Mouse (Mus musculus) granulocyte monocyte progenitor cell, adult 5-6 weeks (primary cell): ENCODE data around the gene Ampd3. TPM values are rescaled to one million over a fixed set of nuclear protein-coding genes. Genes with fewer than 3 reads are reported as not detected.

Experiments used
- ATAC-seq: replicated peaks from 2 replicates; pipeline ENCODE4 v1.8.0; 2016; ENCODE audit warnings: mild to moderate bottlenecking, moderate TSS enrichment, inconsistent platforms; ENCODE audit not compliant: poor library complexity, severe bottlenecking
- total RNA-seq, 2 experiments: library from RNA; stranded (forward) in 1 of 2; stranded (reverse) in 1 of 2; fragments of 200-712, 200-1000 nt in 1 of 2; fragments of >200 nt in 1 of 2; fragmentation: Nextera tagmentation in 1 of 2; gene quantifications; 2 replicates each; pipeline ENCODE4 v1.2.3; 2014 to 2017

Ampd3 gene
- total RNA-seq, 2 experiments from 2014 or later: 2.1 to 6.2 TPM

DNA sequence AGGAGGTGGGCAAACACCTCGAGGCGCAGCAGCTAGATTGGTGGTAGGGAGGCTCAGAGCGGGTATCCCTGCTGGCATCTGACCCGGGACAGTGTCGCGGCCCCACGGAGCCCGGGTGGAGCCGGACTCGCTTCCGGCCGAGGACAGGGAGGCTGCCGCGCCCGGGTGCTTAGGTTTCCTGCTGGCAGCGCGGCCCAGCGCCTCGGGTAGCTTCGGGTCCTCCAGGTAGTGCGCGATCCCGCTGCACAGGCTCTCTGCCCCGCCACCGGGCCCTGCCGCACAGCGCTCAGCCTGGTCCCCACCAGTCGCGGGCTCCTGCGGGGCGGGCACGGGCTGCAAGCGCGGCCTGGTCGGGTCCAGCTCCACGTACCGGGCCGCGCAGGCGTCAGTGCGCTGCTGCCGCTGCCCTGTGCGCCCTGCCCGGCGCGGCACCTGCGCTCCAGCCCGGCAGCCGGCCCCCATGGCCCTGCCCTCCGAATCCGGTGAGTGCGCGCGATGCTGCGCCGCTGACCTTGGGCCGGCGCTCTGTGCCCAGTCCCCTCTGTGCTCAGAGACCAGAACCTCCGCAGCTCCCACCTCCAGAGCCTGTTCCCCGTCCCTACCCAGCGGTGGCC lies 552 bp downstream of the Ampd3 start:
- peak; percentile 17 for ATAC-seq

DNA sequence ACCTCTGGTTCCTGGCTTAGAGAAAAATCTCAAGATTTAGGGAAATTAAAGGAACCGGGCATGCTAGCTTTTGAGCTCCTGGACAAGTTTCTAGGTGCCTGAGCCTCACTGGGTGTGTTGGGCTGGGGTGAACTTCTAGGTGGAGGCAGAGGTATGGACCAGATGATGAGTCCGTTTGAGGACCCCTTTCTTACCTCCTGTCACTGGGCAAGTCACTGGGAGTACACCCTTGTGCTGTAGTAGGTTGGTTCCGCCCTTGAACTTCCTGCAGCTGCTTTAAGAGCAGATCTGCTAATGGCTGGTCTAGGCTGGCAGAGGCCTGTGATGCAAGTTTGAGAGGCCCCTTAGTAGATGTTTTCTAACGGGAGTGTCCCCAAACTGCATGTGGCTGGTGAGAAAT lies 1.1 kb downstream of the Ampd3 start:
- ATAC-seq: peak; percentile 66

DNA sequence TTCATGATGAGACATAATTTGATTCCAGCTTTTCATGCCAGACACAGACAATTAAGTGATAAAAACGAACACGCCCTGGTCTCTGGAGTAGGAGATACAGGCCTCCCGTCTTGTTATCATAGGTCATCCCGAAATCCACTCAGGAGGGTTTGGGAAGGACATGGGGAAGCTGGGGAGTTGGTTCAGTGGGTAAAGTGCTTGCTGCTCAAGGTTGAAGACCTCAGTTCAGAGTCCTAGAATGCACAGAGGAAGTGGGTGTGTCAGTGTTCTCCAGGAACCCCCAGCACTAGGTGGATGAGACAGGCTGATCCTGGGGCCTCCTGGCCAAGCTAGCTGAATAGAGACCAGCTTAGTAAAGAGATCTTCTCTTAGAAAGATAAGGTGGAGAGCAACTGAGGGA lies 2.9 kb downstream of the Ampd3 start:
- ATAC-seq: no peak

DNA sequence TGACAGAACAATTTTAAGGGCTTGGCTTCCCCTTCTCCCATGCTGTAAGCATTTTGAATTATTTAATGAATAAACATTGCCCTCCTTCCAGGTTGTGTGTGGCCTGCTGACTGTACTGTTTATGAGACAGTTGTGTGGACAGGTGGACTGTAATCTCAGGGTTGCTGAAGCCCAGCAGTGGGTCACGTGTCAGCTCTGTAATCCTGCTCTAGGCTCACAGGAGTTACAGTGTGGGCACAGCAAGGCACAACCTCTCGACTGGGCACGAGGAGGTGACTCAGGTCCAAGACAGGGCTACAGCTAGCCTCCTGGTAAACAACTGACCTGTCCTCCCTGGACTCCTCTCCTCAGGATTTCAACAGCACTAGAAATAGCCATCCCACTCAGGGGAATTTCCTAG lies 4.3 kb downstream of the Ampd3 start:
- no peak for ATAC-seq

DNA sequence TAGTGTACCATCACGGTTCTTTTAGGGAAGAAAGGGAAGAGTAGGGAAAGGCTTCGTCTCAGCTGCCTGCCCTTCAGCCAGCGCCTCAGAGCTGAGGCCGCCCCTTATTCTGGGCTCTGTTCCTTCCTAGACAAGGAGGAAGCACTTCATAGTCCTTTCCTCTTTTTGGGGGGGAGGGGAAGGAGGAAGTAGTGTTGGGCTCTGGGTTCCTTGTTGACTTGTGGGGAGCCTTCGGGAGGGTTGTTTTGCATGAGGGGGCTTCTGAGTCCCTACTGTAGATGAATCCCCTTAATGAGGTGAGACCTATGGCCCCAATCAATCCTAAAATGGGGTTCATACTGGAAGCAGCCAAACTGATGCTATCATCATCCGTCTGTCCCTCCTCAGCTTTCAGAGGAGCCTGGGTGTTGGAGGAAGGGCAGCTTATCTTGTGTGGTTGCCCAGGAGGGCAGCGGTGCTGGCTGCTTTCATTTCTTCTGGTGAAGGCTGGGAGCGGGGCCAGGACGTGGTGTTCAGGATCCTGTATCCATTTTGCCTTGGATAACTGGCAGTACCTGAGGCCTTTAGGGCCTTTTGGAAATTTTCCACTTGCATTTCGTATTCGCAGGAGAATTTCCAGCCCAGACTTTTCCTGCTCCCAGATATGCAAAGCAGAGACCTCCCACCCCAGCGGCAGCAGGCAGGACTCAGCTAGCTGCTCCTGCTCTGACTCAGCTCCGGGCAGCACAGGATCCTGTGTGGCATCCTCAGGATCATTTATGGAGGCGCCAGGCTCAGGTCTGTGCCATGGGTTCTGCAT lies 5.4 kb downstream of the Ampd3 start:
- peak; percentile 74 for ATAC-seq

DNA sequence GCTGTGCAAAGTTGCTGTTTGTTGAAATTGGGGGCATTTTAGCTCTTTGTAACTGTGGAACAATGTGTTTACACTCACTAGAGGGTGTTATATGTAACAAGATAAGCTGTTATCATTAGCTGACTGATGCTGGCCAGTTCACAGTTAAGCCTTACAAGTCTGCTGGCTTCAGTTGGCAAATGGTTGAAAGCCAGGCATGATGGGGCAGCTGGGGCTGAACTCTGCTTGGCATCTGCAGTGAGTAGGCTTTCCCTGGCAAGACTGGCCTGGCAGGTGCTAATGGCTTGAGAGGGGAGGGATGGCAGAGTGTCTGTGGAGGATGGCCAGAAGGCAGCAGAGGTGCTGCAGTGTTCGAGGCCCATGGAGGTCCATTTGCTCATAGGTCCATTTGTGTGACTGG lies 6.1 kb downstream of the Ampd3 start:
- no peak for ATAC-seq

DNA sequence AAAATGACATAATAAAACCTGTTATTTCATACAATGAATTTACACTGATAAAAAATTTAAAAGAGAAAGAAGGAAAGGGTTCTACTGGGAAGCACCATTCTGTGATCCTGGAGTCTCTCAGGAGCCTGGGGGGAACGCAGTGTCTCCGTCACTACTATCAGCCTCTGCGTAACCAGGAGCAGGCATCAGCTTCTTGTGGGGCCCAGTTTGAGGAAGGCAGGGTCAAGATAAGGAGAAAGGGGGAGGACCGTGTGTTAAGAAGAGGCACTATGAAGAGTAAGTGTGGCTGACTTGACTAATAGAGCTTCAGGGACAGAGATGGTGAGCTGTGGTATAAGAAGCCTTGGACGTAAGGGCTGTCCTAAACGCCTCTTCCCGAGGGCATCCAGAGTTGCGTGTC lies 6.7 kb downstream of the Ampd3 start:
- ATAC-seq: no peak

DNA sequence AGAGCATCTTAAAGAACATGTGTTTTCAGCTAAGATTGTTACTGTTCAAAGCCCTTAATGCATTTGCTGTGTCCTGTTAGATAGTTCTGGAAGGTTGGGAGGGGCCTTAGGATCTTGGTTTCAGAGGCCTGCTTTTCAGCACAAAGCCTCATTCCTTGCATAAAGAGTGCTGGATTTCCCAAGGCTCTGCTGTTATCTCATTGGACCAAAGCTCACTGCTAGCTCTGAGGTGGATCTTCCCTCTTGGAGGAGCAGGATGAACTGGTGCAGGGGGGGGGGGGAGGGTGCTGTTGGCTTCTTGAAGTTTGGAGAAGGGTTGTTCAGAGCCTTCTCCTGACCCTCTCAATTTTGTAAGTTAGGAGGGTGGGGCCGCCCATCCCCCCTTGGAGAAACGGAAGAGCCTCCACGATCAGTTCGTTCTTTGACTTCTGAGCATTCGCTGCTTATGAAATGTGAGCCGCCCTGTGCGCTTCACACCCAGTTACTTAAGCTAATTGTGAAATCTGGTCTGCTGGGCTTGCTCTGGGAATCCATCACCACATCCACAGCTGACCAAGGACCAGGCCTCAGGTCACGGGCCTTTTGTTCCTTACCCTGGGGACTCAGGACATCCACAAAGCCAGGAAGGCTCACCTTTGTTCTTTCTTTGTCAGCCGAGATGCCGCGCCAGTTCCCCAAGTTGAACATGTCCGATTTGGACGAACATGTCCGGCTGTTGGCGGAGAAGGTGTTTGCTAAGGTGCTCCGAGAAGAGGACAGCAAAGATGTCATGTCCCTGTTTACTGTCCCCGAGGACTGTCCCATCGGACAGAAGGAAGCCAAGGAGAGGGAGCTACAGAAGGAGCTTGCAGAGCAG lies 9.4 kb downstream of the Ampd3 start:
- ATAC-seq: peak; percentile 63

DNA sequence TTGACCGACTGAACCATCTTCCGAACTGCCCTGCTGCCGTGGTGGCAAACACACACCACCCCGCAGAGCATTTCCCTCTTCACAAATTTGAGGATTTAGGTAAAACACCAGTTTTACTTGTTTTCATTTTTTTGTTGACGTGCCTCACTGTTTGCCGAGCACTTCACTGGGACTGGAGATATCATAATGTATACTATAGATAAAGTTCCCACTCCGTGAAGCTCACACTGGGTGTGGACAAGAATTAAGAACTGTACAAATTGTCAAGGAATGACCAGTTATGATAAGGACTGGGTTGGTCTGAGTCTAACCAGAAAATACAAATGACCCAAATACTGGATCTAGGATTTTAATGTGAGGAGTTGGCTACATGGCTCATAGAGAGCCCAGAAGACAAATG lies 10.9 kb downstream of the Ampd3 start:
- no peak for ATAC-seq

DNA sequence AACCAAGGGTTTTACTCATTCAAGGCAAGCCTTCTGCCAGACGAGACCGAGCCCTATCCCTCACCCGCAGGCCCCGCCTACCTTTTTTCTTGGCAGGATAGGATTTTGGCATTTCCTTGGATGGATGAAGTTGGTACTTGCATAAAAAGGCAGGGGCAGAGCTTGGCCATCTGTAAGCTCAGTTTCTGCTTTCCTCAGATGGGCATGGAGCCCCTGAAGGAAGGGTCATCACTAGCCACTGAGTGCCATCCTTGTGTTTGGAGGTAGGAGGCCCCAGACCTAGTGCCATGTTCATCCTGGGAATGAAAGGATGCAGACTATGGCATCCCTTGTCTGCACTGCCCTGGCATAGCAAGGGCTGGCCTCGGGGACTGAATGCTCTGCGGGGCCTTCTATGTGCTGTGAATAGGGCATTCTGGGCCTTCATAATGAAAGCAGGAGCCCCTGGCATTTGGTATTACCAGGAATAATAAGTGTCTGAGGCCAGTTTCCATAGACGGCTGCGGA lies 11.7 kb downstream of the Ampd3 start:
- no peak for ATAC-seq

DNA sequence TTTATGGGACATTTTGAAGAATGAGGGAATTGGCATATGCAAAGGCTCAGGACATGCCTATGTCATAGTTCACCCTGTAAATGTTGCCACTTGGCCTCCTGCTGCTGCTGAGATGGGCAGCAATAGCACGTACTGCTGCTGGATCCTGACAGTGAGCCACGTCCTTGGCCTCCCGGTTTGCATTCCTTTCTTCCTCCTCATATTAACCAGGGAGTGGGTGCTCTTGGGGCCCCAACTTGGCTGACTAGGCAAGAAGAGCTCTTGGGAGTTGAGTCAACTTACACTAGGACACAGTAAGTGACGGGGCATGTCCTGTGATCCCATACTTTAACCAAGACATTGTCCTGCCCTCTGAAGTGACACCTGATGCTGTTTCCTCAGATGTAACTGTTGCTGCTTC lies 12.5 kb downstream of the Ampd3 start:
- no peak for ATAC-seq

DNA sequence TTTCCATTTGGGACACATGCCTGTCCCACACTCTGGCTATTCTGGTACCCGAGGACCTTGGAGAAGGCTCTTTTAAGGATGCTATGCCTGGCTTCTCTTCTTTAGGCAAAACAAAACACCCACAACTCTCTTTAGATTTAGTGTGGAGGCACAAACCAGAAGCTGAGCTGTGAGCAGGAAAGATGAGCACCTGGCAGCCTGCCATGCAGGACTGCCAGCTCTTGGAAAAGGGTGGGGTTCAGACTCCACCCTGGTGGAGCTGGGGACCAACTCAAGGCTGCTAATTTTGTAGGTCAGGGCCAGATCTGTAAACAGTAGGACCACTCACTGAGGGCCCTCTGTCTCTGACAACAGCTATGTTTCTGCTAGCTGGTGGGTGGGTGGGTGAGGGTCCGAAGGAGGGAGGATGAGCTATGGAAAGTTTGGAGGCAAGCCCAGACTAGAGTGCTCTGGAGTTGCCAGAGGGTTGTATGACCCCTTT lies 13.3 kb downstream of the Ampd3 start:
- ATAC-seq: no peak

DNA sequence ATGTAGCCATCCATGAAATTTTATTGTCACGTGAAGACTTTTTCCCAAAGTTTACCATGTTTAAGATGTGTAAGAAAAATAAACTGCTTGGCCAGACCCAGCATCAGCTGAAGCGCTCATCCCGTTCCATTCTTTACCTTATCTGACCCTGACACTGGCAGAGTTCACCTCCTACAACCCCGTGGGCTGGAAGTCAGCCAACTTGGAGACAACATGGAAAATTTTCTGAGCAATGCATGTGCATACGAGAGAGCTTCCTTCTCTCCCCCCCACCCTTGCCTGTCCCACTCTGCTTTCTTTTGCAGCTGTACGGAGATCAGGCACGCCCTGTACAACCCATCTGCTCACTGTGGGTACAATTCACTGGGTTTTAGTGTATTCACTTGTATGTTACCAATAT lies 14.1 kb downstream of the Ampd3 start:
- no peak for ATAC-seq

DNA sequence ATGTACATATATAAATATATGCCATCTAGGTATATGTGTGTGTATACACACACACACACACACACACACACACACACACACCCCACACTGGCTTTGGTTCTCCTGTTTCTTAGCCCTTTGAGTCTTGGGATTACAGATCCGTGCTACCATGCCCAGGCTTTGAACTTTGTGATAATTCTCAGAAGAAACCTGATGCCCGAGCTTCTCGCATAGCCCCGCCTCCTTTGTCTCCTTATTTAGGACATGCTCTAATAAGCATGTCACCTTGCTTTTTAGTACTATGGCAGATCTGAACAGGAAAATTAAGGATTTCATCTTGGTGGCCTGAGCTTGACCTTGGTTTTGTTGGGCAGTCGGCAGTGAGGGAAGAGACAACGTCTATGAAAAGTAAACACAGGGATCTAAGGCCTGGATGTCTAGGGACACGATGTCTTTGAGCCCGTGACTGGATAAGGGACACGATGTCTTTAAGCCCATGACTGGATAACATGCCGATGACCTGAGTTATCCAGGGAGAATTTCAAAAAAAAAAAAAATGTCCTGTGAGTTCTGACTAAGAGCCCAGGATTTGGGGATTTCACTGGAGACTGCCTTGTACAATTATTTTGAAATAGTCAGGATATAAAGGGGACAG lies 15.0 kb downstream of the Ampd3 start:
- ATAC-seq: no peak

DNA sequence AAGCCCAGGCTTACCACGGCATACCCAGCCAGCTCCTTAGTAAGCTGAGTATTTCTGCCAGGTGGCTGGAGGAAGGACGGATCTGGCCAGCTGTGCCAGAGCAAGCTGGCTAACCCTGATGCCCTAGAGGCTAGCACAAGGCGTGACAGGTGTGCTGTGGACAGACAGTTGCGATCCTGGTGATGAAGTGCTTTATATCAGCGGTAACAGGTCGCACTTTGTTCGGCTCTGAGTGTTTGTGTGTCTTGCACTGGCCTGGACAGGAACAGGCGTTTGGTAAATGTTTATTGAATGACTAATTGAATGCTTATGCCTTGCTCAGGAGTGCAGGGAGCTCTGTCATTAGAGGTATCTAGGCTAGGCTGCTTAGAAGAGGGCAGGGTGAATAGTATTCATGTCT lies 17.0 kb downstream of the Ampd3 start:
- ATAC-seq: no peak

DNA sequence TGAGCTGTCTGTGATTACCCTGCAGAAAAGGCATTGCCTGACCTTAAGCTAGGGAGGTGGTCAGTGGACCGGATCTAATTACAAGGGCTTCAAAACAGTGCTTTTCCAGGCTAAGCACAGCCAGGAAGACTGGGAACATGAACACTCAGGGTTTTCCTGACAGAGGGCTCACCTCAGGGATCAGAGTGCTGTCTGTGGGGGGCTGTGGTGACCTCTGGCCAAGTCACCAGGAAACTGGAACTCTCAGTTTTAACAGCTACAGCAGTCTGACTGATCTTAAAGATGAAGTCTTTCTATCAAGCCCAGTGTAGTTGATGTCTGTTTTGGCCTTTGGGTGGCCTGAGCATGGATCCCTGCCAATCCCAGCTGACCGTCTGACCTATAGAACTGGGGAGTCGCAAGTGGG lies 17.7 kb downstream of the Ampd3 start:
- ATAC-seq: no peak

DNA sequence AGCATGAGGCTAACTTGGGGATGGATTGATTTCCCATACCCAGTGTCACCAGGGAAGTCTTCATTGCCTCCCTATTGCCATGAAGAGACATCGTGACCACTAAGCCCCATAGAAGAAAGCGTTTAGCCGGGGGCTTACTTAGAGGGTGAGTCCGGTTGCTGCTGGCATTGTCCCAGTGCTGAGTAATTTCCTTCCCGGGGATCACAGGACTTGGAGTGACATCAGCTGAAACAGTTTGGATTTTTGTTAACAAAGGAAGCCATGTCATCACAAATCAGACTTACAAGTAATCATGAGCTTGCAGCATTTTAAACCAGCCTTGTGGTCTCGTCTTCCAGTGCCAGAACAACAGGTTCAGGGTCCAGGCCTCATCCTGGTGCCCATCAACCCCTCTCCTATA lies 19.3 kb downstream of the Ampd3 start:
- no peak for ATAC-seq

DNA sequence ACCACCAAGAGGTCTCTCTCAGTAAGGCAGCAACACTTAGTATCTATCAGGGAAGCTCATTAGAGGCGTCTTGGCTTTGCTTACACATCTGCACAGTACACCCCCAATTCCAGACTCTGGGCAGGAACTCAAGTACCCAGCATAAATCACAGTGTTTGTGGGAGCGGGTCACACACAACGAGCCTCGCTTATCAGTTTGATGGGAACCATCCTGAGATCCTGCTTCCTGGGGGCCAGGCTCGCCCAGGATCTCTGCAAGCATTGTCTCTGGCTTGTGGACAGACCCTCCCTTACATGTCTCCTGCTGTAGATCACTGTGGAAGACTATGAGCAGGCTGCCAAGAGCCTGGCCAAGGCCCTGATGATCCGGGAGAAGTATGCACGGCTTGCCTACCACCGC lies 22.9 kb downstream of the Ampd3 start:
- no peak for ATAC-seq

DNA sequence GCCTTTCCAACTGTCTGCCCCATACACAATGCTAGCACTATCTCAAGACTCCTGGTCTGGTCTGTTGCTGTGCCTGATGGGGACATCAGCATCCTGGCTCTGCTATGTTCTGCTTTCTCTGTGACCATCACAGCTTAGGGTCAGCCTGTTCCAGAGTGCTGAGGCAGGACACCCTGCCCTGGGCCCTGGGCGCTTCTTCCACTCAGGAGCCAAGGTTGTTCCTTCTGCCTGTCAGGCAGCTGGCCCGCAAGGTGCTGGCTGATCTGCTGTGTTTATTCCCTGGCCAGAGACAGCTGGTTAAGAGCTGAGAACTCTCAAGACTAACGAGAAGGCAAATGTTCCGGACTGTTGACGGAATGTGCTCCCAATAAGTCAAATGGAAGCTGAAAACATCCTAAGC lies 24.2 kb downstream of the Ampd3 start:
- no peak for ATAC-seq

DNA sequence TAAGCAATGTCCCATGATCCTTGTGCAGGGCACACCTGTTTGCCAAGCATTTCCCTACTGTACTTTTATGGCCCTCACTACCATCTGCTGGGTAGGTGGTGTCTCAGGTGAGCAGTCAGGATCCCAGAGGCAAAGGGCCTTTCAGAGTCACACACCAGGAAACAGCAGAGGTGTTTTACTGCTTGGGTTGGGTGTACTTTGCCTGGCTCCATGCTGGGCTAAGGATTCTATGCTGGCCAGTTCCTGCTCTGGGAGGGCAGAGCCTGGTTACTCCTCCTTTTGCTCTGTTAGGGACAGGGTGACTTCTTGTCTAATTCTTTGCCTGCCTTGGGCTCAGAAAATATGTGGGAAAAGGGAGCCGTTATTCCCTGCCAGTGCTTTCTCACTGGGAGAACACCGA lies 24.8 kb downstream of the Ampd3 start:
- ATAC-seq: no peak

DNA sequence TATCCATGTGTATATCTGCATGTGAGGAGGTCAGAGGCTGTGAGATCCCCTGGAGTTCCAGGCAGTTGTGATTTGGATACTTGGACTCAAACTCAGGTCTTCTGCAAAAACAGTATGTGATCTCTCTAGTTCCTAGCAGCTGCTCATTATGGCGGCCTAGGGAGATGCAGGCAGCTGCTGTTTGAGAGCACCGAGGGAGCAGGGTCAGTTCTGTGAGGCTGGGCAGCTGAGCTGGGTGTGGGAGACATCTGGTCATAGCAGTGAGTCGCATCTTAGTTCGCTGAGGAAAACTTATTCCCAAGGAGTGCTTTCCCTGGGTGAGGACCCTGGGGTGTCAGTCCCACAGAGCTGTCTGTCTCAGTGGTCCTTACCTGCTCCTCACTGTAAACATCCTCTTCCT lies 26.7 kb downstream of the Ampd3 start:
- no peak for ATAC-seq
